Mouse (Mus musculus): Measurements from ENCODE around the gene Dpp9.
A peak's percentile ranks its signal among the peaks of the same experiment; 100 is the strongest.

GRCm38 (mm10) chr17:56183658-56184103 is 35.0 kb downstream of the Dpp9 start, which contains the start of gene Mydgf:
- TF ChIP-seq POLR2A (IDR thresholded peaks at IDR 0.05; ENCODE audit: low read depth, low read length) = peak; percentile 66
- TF ChIP-seq CTCF (IDR thresholded peaks at IDR 0.05; ENCODE audit: borderline replicate concordance, insufficient read depth, low read length) = no peak

All from embryonic fibroblast, embryonic 13.5 days (primary cell).